Mouse (Mus musculus): ENCODE data around the gene Abcg5. TPM values are rescaled to one million over a fixed set of nuclear protein-coding genes. Genes with fewer than 3 reads are reported as not detected.

The Abcg5 gene
- 1.1 and 2.3 TPM in 2 replicates for polyA plus RNA-seq (2014; fragmentation: Nextera tagmentation; extraction: Ambion mirVana)

GRCm38 (mm10) chr17:84682734-84683717 lies at the start of gene Abcg5:
TSS of gene Abcg5 (minus strand) at chr17:84683011.
- no peak within 1 kb of the TSS for H3K27ac ChIP-seq (ENCODE audit: low read depth)

GRCm38 (mm10) chr17:84732612-84733011 lies 49.8 kb upstream of the Abcg5 start:
- no peak overlapping the region for H3K27ac ChIP-seq (ENCODE audit: low read depth)
- no peak overlapping the region for H3K9ac ChIP-seq (ENCODE audit: low read length)
- H3K9me3 ChIP-seq (ENCODE audit: control insufficient read depth, low read length): no peaks in the 10 kb centered on the region
- H3K4me2 ChIP-seq (ENCODE audit: low read length): no peak overlapping the region
- DNase-seq (ENCODE audit: low spot score) (no peak), ATAC-seq (replicated peaks; ENCODE audit: low FRiP score, low TSS enrichment, low read depth) (no peak)
- no peaks in the 10 kb centered on the region for H3K4me1 ChIP-seq (replicated peaks; ENCODE audit: control insufficient read depth, insufficient read depth, low read length)
- H3K27me3 ChIP-seq (replicated peaks; ENCODE audit: control insufficient read depth, insufficient read depth, low read length): no peaks in the 10 kb centered on the region
- H3K36me3 ChIP-seq (ENCODE audit: control insufficient read depth, insufficient read depth, low read length): peaks cover 30% of the 10 kb centered on the region
- WGBS: 89% methylated on average over 8 of the region's 8 CpGs
- no peak overlapping the region for H3K4me3 ChIP-seq (ENCODE audit: low read depth, low read length)

More at GRCm38 (mm10) chr17:84682734-84683717, at the start of gene Abcg5:
- no peak within 1 kb of the TSS for H3K4me2 ChIP-seq (ENCODE audit: low read length)
- no peak for ATAC-seq (replicated peaks; ENCODE audit: low FRiP score, low TSS enrichment, low read depth)
- H3K9me3 ChIP-seq (ENCODE audit: control insufficient read depth, low read length): no peaks in the 10 kb centered on the region
- 68% methylated on average over 18 of the region's 18 CpGs for WGBS
- no peak within 1 kb of the TSS for H3K9ac ChIP-seq (ENCODE audit: low read length)
- no peaks in the 10 kb centered on the region for H3K27me3 ChIP-seq (replicated peaks; ENCODE audit: control insufficient read depth, insufficient read depth, low read length)
- H3K36me3 ChIP-seq (ENCODE audit: control insufficient read depth, insufficient read depth, low read length): no peaks in the 10 kb centered on the region
- no peaks in the 10 kb centered on the region; the same call in 1 of the 2 replicates for H3K4me1 ChIP-seq (replicated peaks; ENCODE audit: control insufficient read depth, insufficient read depth, low read length)
- no peak within 1 kb of the TSS for H3K4me3 ChIP-seq (ENCODE audit: low read depth, low read length)
- DNase-seq (ENCODE audit: low spot score): no peak

GRCm38 (mm10) chr17:84731361-84731760 lies 48.5 kb upstream of the Abcg5 start:
- Histone ChIP-seq H3K27me3 (replicated peaks; ENCODE audit: control insufficient read depth, insufficient read depth, low read length) (no peaks in the 10 kb centered on the region), H3K9me3 (ENCODE audit: control insufficient read depth, low read length) (no peaks in the 10 kb centered on the region), H3K9ac (ENCODE audit: low read length) (no peak overlapping the region), H3K27ac (ENCODE audit: low read depth) (no peak overlapping the region), H3K4me3 (ENCODE audit: low read depth, low read length) (no peak overlapping the region), H3K4me2 (ENCODE audit: low read length) (no peak overlapping the region), H3K36me3 (ENCODE audit: control insufficient read depth, insufficient read depth, low read length) (peaks cover 36% of the 10 kb centered on the region), H3K4me1 (replicated peaks; ENCODE audit: control insufficient read depth, insufficient read depth, low read length) (no peaks in the 10 kb centered on the region)
- WGBS: 89% methylated on average over 12 of the region's 12 CpGs
- DNase-seq (ENCODE audit: low spot score) (no peak), ATAC-seq (replicated peaks; ENCODE audit: low FRiP score, low TSS enrichment, low read depth) (no peak)

GRCm38 (mm10) chr17:84729140-84729539 lies 46.3 kb upstream of the Abcg5 start:
- 86% methylated on average over 5 of the region's 5 CpGs for WGBS
- Histone ChIP-seq H3K9me3 (ENCODE audit: control insufficient read depth, low read length) (no peaks in the 10 kb centered on the region), H3K9ac (ENCODE audit: low read length) (no peak overlapping the region), H3K27ac (ENCODE audit: low read depth) (no peak overlapping the region), H3K36me3 (ENCODE audit: control insufficient read depth, insufficient read depth, low read length) (peaks cover 57% of the 10 kb centered on the region), H3K27me3 (replicated peaks; ENCODE audit: control insufficient read depth, insufficient read depth, low read length) (no peaks in the 10 kb centered on the region), H3K4me3 (ENCODE audit: low read depth, low read length) (no peak overlapping the region), H3K4me1 (replicated peaks; ENCODE audit: control insufficient read depth, insufficient read depth, low read length) (no peaks in the 10 kb centered on the region), H3K4me2 (ENCODE audit: low read length) (no peak overlapping the region)
- ATAC-seq (replicated peaks; ENCODE audit: low FRiP score, low TSS enrichment, low read depth): no peak
- no peak for DNase-seq (ENCODE audit: low spot score)

GRCm38 (mm10) chr17:84728201-84728911 lies 45.5 kb upstream of the Abcg5 start:
- Histone ChIP-seq H3K4me2 (ENCODE audit: low read length) (no peak overlapping the region), H3K27ac (ENCODE audit: low read depth) (no peak overlapping the region), H3K9ac (ENCODE audit: low read length) (no peak overlapping the region), H3K4me1 (replicated peaks; ENCODE audit: control insufficient read depth, insufficient read depth, low read length) (no peaks in the 10 kb centered on the region), H3K27me3 (replicated peaks; ENCODE audit: control insufficient read depth, insufficient read depth, low read length) (no peaks in the 10 kb centered on the region), H3K36me3 (ENCODE audit: control insufficient read depth, insufficient read depth, low read length) (peaks cover 65% of the 10 kb centered on the region), H3K9me3 (ENCODE audit: control insufficient read depth, low read length) (no peaks in the 10 kb centered on the region), H3K4me3 (ENCODE audit: low read depth, low read length) (no peak overlapping the region)
- 82% methylated on average over 1 of the region's 1 CpGs for WGBS
- no peak for DNase-seq (ENCODE audit: low spot score)
- no peak for ATAC-seq (replicated peaks; ENCODE audit: low FRiP score, low TSS enrichment, low read depth)

GRCm38 (mm10) chr17:84725163-84725562 lies 42.4 kb upstream of the Abcg5 start:
- H3K9me3 ChIP-seq (ENCODE audit: control insufficient read depth, low read length): no peaks in the 10 kb centered on the region
- ATAC-seq (replicated peaks; ENCODE audit: low FRiP score, low TSS enrichment, low read depth) (no peak), DNase-seq (ENCODE audit: low spot score) (no peak)
- H3K4me2 ChIP-seq (ENCODE audit: low read length): no peak overlapping the region
- H3K27me3 ChIP-seq (replicated peaks; ENCODE audit: control insufficient read depth, insufficient read depth, low read length): no peaks in the 10 kb centered on the region
- WGBS: 98% methylated on average over 3 of the region's 3 CpGs
- no peak overlapping the region for H3K4me3 ChIP-seq (ENCODE audit: low read depth, low read length)
- no peaks in the 10 kb centered on the region for H3K4me1 ChIP-seq (replicated peaks; ENCODE audit: control insufficient read depth, insufficient read depth, low read length)
- H3K9ac ChIP-seq (ENCODE audit: low read length): no peak overlapping the region
- peaks cover 68% of the 10 kb centered on the region for H3K36me3 ChIP-seq (ENCODE audit: control insufficient read depth, insufficient read depth, low read length)
- no peak overlapping the region for H3K27ac ChIP-seq (ENCODE audit: low read depth)

GRCm38 (mm10) chr17:84724028-84724427 lies 41.2 kb upstream of the Abcg5 start:
- H3K27ac ChIP-seq (ENCODE audit: low read depth): no peak overlapping the region
- ATAC-seq (replicated peaks; ENCODE audit: low FRiP score, low TSS enrichment, low read depth) (no peak), DNase-seq (ENCODE audit: low spot score) (no peak)
- no peak overlapping the region for H3K9ac ChIP-seq (ENCODE audit: low read length)
- no peaks in the 10 kb centered on the region for H3K9me3 ChIP-seq (ENCODE audit: control insufficient read depth, low read length)
- 88% methylated on average over 9 of the region's 9 CpGs for WGBS
- no peaks in the 10 kb centered on the region for H3K4me1 ChIP-seq (replicated peaks; ENCODE audit: control insufficient read depth, insufficient read depth, low read length)
- no peaks in the 10 kb centered on the region for H3K27me3 ChIP-seq (replicated peaks; ENCODE audit: control insufficient read depth, insufficient read depth, low read length)
- H3K36me3 ChIP-seq (ENCODE audit: control insufficient read depth, insufficient read depth, low read length): peaks cover 61% of the 10 kb centered on the region
- no peak overlapping the region for H3K4me3 ChIP-seq (ENCODE audit: low read depth, low read length)
- no peak overlapping the region for H3K4me2 ChIP-seq (ENCODE audit: low read length)

- no peaks in the 10 kb centered on the region for H3K9me3 ChIP-seq (ENCODE audit: control insufficient read depth, low read length)
- H3K4me3 ChIP-seq (ENCODE audit: low read depth, low read length): no peak overlapping the region
- no peak for ATAC-seq (replicated peaks; ENCODE audit: low FRiP score, low TSS enrichment, low read depth)
- WGBS: 83% methylated on average over 3 of the region's 3 CpGs
- H3K27me3 ChIP-seq (replicated peaks; ENCODE audit: control insufficient read depth, insufficient read depth, low read length): no peaks in the 10 kb centered on the region
- H3K27ac ChIP-seq (ENCODE audit: low read depth): no peak overlapping the region
- H3K4me1 ChIP-seq (replicated peaks; ENCODE audit: control insufficient read depth, insufficient read depth, low read length): no peaks in the 10 kb centered on the region
- no peak overlapping the region for H3K9ac ChIP-seq (ENCODE audit: low read length)
- peaks cover 48% of the 10 kb centered on the region for H3K36me3 ChIP-seq (ENCODE audit: control insufficient read depth, insufficient read depth, low read length)
- H3K4me2 ChIP-seq (ENCODE audit: low read length): no peak overlapping the region
- DNase-seq (ENCODE audit: low spot score): no peak
These were observed 36.3 kb upstream of the Abcg5 start for GRCm38 (mm10) chr17:84719105-84719504.
